Mouse (Mus musculus): Measurements from ENCODE around the gene Wdpcp. TPM values are rescaled to one million over a fixed set of nuclear protein-coding genes. Genes with fewer than 3 reads are reported as not detected.

Wdpcp gene
- polyA plus RNA-seq, 1 experiment from 2014 or later, result 9.2 TPM

- no peak overlapping the region for H3K27ac ChIP-seq
- WGBS, result 96% methylated on average over 1 of the region's 1 CpGs
- no peak overlapping the region for H3K4me3 ChIP-seq
- no peaks in the 10 kb centered on the region for H3K36me3 ChIP-seq
- no peaks in the 10 kb centered on the region for H3K4me1 ChIP-seq
- DNase-seq (ENCODE audit: low spot score), result no peak
- H3K9me3 ChIP-seq (replicated peaks), result no peaks in the 10 kb centered on the region
- H3K27me3 ChIP-seq (ENCODE audit: low read depth, poor library complexity, severe bottlenecking), result no peaks in the 10 kb centered on the region
Measured at GRCm38 (mm10) chr11:21714065-21714464, 142.0 kb downstream of the Wdpcp start.

GRCm38 (mm10) chr11:21726329-21726728, 154.3 kb downstream of the Wdpcp start:
- Histone ChIP-seq H3K4me1 (no peaks in the 10 kb centered on the region), H3K27ac (no peak overlapping the region), H3K9me3 (replicated peaks) (no peaks in the 10 kb centered on the region), H3K4me3 (no peak overlapping the region), H3K36me3 (no peaks in the 10 kb centered on the region), H3K27me3 (ENCODE audit: low read depth, poor library complexity, severe bottlenecking) (no peaks in the 10 kb centered on the region)
- no peak for DNase-seq (ENCODE audit: low spot score)
- 87% methylated on average over 1 of the region's 1 CpGs for WGBS

- no peak overlapping the region for H3K27ac ChIP-seq
- H3K27me3 ChIP-seq (ENCODE audit: low read depth, poor library complexity, severe bottlenecking), result no peaks in the 10 kb centered on the region
- no peaks in the 10 kb centered on the region for H3K36me3 ChIP-seq
- H3K4me3 ChIP-seq, result no peak overlapping the region
- H3K9me3 ChIP-seq (replicated peaks), result no peaks in the 10 kb centered on the region
- DNase-seq (ENCODE audit: low spot score), result no peak
- H3K4me1 ChIP-seq, result no peaks in the 10 kb centered on the region
- 76% methylated on average over 5 of the region's 5 CpGs for WGBS
Measured at GRCm38 (mm10) chr11:21729056-21729455, 157.0 kb downstream of the Wdpcp start.

- 88% methylated on average over 6 of the region's 6 CpGs for WGBS
- Histone ChIP-seq H3K4me3 (no peak overlapping the region), H3K27me3 (ENCODE audit: low read depth, poor library complexity, severe bottlenecking) (no peaks in the 10 kb centered on the region), H3K9me3 (replicated peaks) (no peaks in the 10 kb centered on the region), H3K27ac (no peak overlapping the region), H3K4me1 (no peaks in the 10 kb centered on the region), H3K36me3 (no peaks in the 10 kb centered on the region)
- no peak for DNase-seq (ENCODE audit: low spot score)
Measured at GRCm38 (mm10) chr11:21729961-21730360, 157.9 kb downstream of the Wdpcp start.

GRCm38 (mm10) chr11:21735272-21735671, 163.2 kb downstream of the Wdpcp start:
- DNase-seq (ENCODE audit: low spot score), result no peak
- WGBS, result 78% methylated on average over 6 of the region's 6 CpGs
- H3K27ac ChIP-seq, result no peak overlapping the region
- H3K27me3 ChIP-seq (ENCODE audit: low read depth, poor library complexity, severe bottlenecking), result no peaks in the 10 kb centered on the region
- H3K9me3 ChIP-seq (replicated peaks), result no peaks in the 10 kb centered on the region
- H3K36me3 ChIP-seq, result no peaks in the 10 kb centered on the region
- H3K4me3 ChIP-seq, result no peak overlapping the region
- H3K4me1 ChIP-seq, result no peaks in the 10 kb centered on the region

- DNase-seq (ENCODE audit: low spot score), result no peak
- H3K9me3 ChIP-seq (replicated peaks), result no peaks in the 10 kb centered on the region
- H3K4me3 ChIP-seq, result no peak overlapping the region
- 67% methylated on average over 4 of the region's 4 CpGs for WGBS
- H3K36me3 ChIP-seq, result no peaks in the 10 kb centered on the region
- no peak overlapping the region for H3K27ac ChIP-seq
- no peaks in the 10 kb centered on the region for H3K27me3 ChIP-seq (ENCODE audit: low read depth, poor library complexity, severe bottlenecking)
- no peaks in the 10 kb centered on the region for H3K4me1 ChIP-seq
Measured at GRCm38 (mm10) chr11:21749487-21749886, 177.5 kb downstream of the Wdpcp start.

- WGBS, result 93% methylated on average over 4 of the region's 4 CpGs
Measured at GRCm38 (mm10) chr11:21763201-21763600, 191.2 kb downstream of the Wdpcp start.

GRCm38 (mm10) chr11:21788831-21789230, 216.8 kb downstream of the Wdpcp start:
- 95% methylated on average over 3 of the region's 3 CpGs for WGBS
- no peaks in the 10 kb centered on the region for H3K9me3 ChIP-seq (replicated peaks)
- no peak for DNase-seq (ENCODE audit: low spot score)
- H3K4me1 ChIP-seq, result no peaks in the 10 kb centered on the region
- H3K27ac ChIP-seq, result no peak overlapping the region
- H3K4me3 ChIP-seq, result no peak overlapping the region
- no peaks in the 10 kb centered on the region for H3K36me3 ChIP-seq
- H3K27me3 ChIP-seq (ENCODE audit: low read depth, poor library complexity, severe bottlenecking), result no peaks in the 10 kb centered on the region

More at GRCm38 (mm10) chr11:21763201-21763600, 191.2 kb downstream of the Wdpcp start:
- Histone ChIP-seq H3K4me3 (no peak overlapping the region), H3K36me3 (no peaks in the 10 kb centered on the region), H3K27me3 (ENCODE audit: low read depth, poor library complexity, severe bottlenecking) (no peaks in the 10 kb centered on the region), H3K4me1 (no peaks in the 10 kb centered on the region), H3K27ac (no peak overlapping the region), H3K9me3 (replicated peaks) (no peaks in the 10 kb centered on the region)
- DNase-seq (ENCODE audit: low spot score), result no peak

GRCm38 (mm10) chr11:21824941-21825340, 252.9 kb downstream of the Wdpcp start:
- WGBS, result 98% methylated on average over 3 of the region's 3 CpGs
- H3K27me3 ChIP-seq (ENCODE audit: low read depth, poor library complexity, severe bottlenecking), result no peaks in the 10 kb centered on the region
- H3K4me1 ChIP-seq, result no peaks in the 10 kb centered on the region
- H3K27ac ChIP-seq, result no peak overlapping the region
- DNase-seq (ENCODE audit: low spot score), result no peak
- H3K36me3 ChIP-seq, result no peaks in the 10 kb centered on the region
- no peak overlapping the region for H3K4me3 ChIP-seq
- H3K9me3 ChIP-seq (replicated peaks), result no peaks in the 10 kb centered on the region

GRCm38 (mm10) chr11:21826521-21826920, 254.5 kb downstream of the Wdpcp start:
- Histone ChIP-seq H3K4me1 (no peaks in the 10 kb centered on the region), H3K27ac (no peak overlapping the region), H3K27me3 (ENCODE audit: low read depth, poor library complexity, severe bottlenecking) (no peaks in the 10 kb centered on the region), H3K36me3 (no peaks in the 10 kb centered on the region), H3K4me3 (no peak overlapping the region), H3K9me3 (replicated peaks) (no peaks in the 10 kb centered on the region)
- 71% methylated on average over 1 of the region's 1 CpGs for WGBS
- DNase-seq (ENCODE audit: low spot score), result no peak

GRCm38 (mm10) chr11:21847040-21847439, 275.0 kb downstream of the Wdpcp start:
- H3K27ac ChIP-seq, result no peak overlapping the region
- H3K4me3 ChIP-seq, result no peak overlapping the region
- no peaks in the 10 kb centered on the region for H3K36me3 ChIP-seq
- H3K9me3 ChIP-seq (replicated peaks), result no peaks in the 10 kb centered on the region
- H3K27me3 ChIP-seq (ENCODE audit: low read depth, poor library complexity, severe bottlenecking), result no peaks in the 10 kb centered on the region
- DNase-seq (ENCODE audit: low spot score), result no peak
- no peaks in the 10 kb centered on the region for H3K4me1 ChIP-seq
- WGBS, result 89% methylated on average over 2 of the region's 2 CpGs

- Histone ChIP-seq H3K27ac (peak overlapping the region; percentile 62), H3K36me3 (no peaks in the 10 kb centered on the region), H3K4me3 (no peak overlapping the region), H3K9me3 (replicated peaks) (no peaks in the 10 kb centered on the region), H3K4me1 (peaks cover 13% of the 10 kb centered on the region; the same call in 1 of the 2 replicates), H3K27me3 (ENCODE audit: low read depth, poor library complexity, severe bottlenecking) (no peaks in the 10 kb centered on the region)
- WGBS, result 54% methylated on average over 6 of the region's 6 CpGs
- DNase-seq (ENCODE audit: low spot score), result no peak
Measured at GRCm38 (mm10) chr11:21864000-21864399, 292.0 kb downstream of the Wdpcp start.

GRCm38 (mm10) chr11:21864516-21864915, 292.5 kb downstream of the Wdpcp start:
- no peak for DNase-seq (ENCODE audit: low spot score)
- peak overlapping the region; percentile 62 for H3K27ac ChIP-seq
- 61% methylated on average over 6 of the region's 6 CpGs for WGBS

GRCm38 (mm10) chr11:21868675-21869074, 296.6 kb downstream of the Wdpcp start:
- H3K27me3 ChIP-seq (ENCODE audit: low read depth, poor library complexity, severe bottlenecking), result no peaks in the 10 kb centered on the region
- H3K4me3 ChIP-seq, result no peak overlapping the region
- H3K9me3 ChIP-seq (replicated peaks), result no peaks in the 10 kb centered on the region
- H3K4me1 ChIP-seq, result peaks cover 13% of the 10 kb centered on the region; the same call in 1 of the 2 replicates
- H3K27ac ChIP-seq, result no peak overlapping the region
- DNase-seq (ENCODE audit: low spot score), result no peak
- no peaks in the 10 kb centered on the region for H3K36me3 ChIP-seq
- WGBS, result 65% methylated on average over 3 of the region's 3 CpGs

More at GRCm38 (mm10) chr11:21864516-21864915, 292.5 kb downstream of the Wdpcp start:
- H3K4me3 ChIP-seq, result no peak overlapping the region
- no peaks in the 10 kb centered on the region for H3K9me3 ChIP-seq (replicated peaks)
- H3K4me1 ChIP-seq, result peaks cover 13% of the 10 kb centered on the region; the same call in 1 of the 2 replicates
- no peaks in the 10 kb centered on the region for H3K27me3 ChIP-seq (ENCODE audit: low read depth, poor library complexity, severe bottlenecking)
- no peaks in the 10 kb centered on the region for H3K36me3 ChIP-seq
